In genomic region chr8:94991454-94991994, GRCm38 (mm10) we compare ENCODE assay signal across 9 mouse cellular contexts. TPM values are rescaled to one million over a fixed set of nuclear protein-coding genes. Genes with fewer than 3 reads are reported as not detected.
DNase-seq lines count a peak whose midpoint lies in the region; ATAC-seq and TF ChIP-seq lines count a peak whose summit lies in the region.
"Had no signal": no experiment of that assay in that cellular context is flagged by ENCODE, and none has a peak within 500 bp of the region (broad histone marks: within the 10 kb centered on the region; RNA-seq: fewer than 3 reads in every experiment).

No protein-coding gene starts in this region.

- no peak overlapping the region for H3K9ac ChIP-seq in heart, embryonic 16.5 days (ENCODE audit: low read length)
- no peak overlapping the region for H3K9ac ChIP-seq in forebrain, embryonic 15.5 days (replicated peaks)
- H3K9ac ChIP-seq: heart, embryonic 12.5 days had no signal

- H3K27ac ChIP-seq in heart, embryonic 16.5 days (ENCODE audit: low read length) = peak overlapping the region; percentile 19
- H3K27ac ChIP-seq in forebrain, embryonic 15.5 days (replicated peaks) = peak overlapping the region; percentile 96

- no peak overlapping the region for H3K4me2 ChIP-seq in heart, embryonic 16.5 days (ENCODE audit: low read depth, low read length)
- no peak overlapping the region for H3K4me2 ChIP-seq in forebrain, embryonic 15.5 days (replicated peaks)
- H3K4me2 ChIP-seq: heart, embryonic 12.5 days had no signal

- no peak for DNase-seq in heart, adult 9 months (ENCODE audit: low spot score in 2 of 2)
- DNase-seq in G1E (ENCODE audit: low spot score) = no peak
- no peak for DNase-seq in adrenal gland, postnatal 25 days
- DNase-seq in ovary, postnatal 10 days (ENCODE audit: low spot score) = no peak
- DNase-seq in spleen, adult 18-20 months = no peak

- no peak overlapping the region for H3K4me3 ChIP-seq in heart, embryonic 16.5 days (ENCODE audit: low read length)
- peak overlapping the region; percentile 46; the same call in 1 of the 2 replicates for H3K4me3 ChIP-seq in G1E (ENCODE audit: low read depth, low read length)
- no peak overlapping the region for H3K4me3 ChIP-seq in forebrain, embryonic 15.5 days
- H3K4me3 ChIP-seq: heart, embryonic 12.5 days had no signal

- peaks cover 48% of the 10 kb centered on the region for H3K4me1 ChIP-seq in heart, embryonic 16.5 days (ENCODE audit: control insufficient read depth, insufficient read depth, low read length)
- peaks cover 100% of the 10 kb centered on the region for H3K4me1 ChIP-seq in G1E (ENCODE audit: insufficient read depth, low read depth, low read length)
- H3K4me1 ChIP-seq in forebrain, embryonic 15.5 days = peaks cover 59% of the 10 kb centered on the region

- H3K27me3 ChIP-seq in heart, embryonic 16.5 days (ENCODE audit: control insufficient read depth, insufficient read depth, low read length) = no peaks in the 10 kb centered on the region
- no peaks in the 10 kb centered on the region for H3K27me3 ChIP-seq in G1E (ENCODE audit: insufficient read depth, low read length)
- no peaks in the 10 kb centered on the region for H3K27me3 ChIP-seq in forebrain, embryonic 15.5 days
- H3K27me3 ChIP-seq: heart, embryonic 12.5 days had no signal

- H3K9me3 ChIP-seq in heart, embryonic 16.5 days (replicated peaks; ENCODE audit: control insufficient read depth, low read length) = no peaks in the 10 kb centered on the region
- H3K9me3 ChIP-seq in G1E (replicated peaks) = no peaks in the 10 kb centered on the region
- no peaks in the 10 kb centered on the region for H3K9me3 ChIP-seq in forebrain, embryonic 15.5 days
- H3K9me3 ChIP-seq: heart, embryonic 12.5 days had no signal

- no peak for TF ChIP-seq CTCF in G1E (IDR thresholded peaks at IDR 0.05; ENCODE audit: low read depth, low read length)

- no peak for ATAC-seq in heart, embryonic 16.5 days (replicated peaks; ENCODE audit: extremely low read depth, insufficient read depth, low FRiP score)
- ATAC-seq in G1E (ENCODE audit: extremely low read depth, insufficient number of reproducible peaks, low FRiP score, poor library complexity, severe bottlenecking) = no peak
- ATAC-seq in forebrain, embryonic 15.5 days (replicated peaks) = no peak
- 0 out of 2 replicates have a peak, but pooled peaks have one; percentile 10 for ATAC-seq in megakaryocyte progenitor cell, adult 5-6 weeks (replicated peaks; ENCODE audit: poor library complexity)

- WGBS in heart, embryonic 16.5 days = 74% methylated on average over 9 of the region's 9 CpGs
- WGBS in forebrain, embryonic 15.5 days = 80% methylated on average over 9 of the region's 9 CpGs

- H3K36me3 ChIP-seq in heart, embryonic 16.5 days (ENCODE audit: control insufficient read depth, insufficient read depth) = no peaks in the 10 kb centered on the region
- H3K36me3 ChIP-seq in G1E (replicated peaks) = peaks cover 100% of the 10 kb centered on the region
- no peaks in the 10 kb centered on the region for H3K36me3 ChIP-seq in forebrain, embryonic 15.5 days
- H3K36me3 ChIP-seq: heart, embryonic 12.5 days had no signal

RNA-seq across cellular contexts. Expression of gene Adgrg1, which starts 17.0 kb away (rescaled TPM):
- 12.0 and 18.0 TPM in 2 replicates for polyA plus RNA-seq in heart, embryonic 16.5 days (2015; fragmentation: Nextera tagmentation; extraction: Ambion mirVana)
- total RNA-seq in G1E (2014; fragmentation: Nextera tagmentation) (339 and 345 TPM in 2 replicates), G1E (2017) (54.0 and 57.7 TPM in 2 replicates)
- 211 and 229 TPM in 2 replicates for polyA plus RNA-seq in G1E (2012)
- 135 and 140 TPM in 2 replicates for polyA plus RNA-seq in forebrain, embryonic 15.5 days (2015; fragmentation: Nextera tagmentation; extraction: Ambion mirVana)
- 88.4 and 140 TPM in 2 replicates for total RNA-seq in megakaryocyte progenitor cell, adult 5-6 weeks (2015)
- 48.8 and 85.6 TPM in 2 replicates for total RNA-seq in megakaryocyte progenitor cell, adult 5-6 weeks (2017)
- 11.7 and 20.7 TPM in 2 replicates for total RNA-seq in adrenal gland, postnatal 25 days (2021)

RNA-seq across cellular contexts. Expression of gene Adgrg3, which starts 26.0 kb away (rescaled TPM):
- polyA plus RNA-seq in heart, embryonic 16.5 days (2015; fragmentation: Nextera tagmentation; extraction: Ambion mirVana) = 4.9 and 5.2 TPM in 2 replicates
- total RNA-seq in G1E (2014; fragmentation: Nextera tagmentation) = not detected in 2 replicates
- total RNA-seq in G1E (2017) = 0.17 and 0.49 TPM in 2 replicates
- polyA plus RNA-seq in G1E (2012) = 0.10 and 0.12 TPM in 2 replicates
- polyA plus RNA-seq in forebrain, embryonic 15.5 days (2015; fragmentation: Nextera tagmentation; extraction: Ambion mirVana) = 1.0 and 1.2 TPM in 2 replicates
- 106 and 111 TPM in 2 replicates for total RNA-seq in megakaryocyte progenitor cell, adult 5-6 weeks (2015)
- 178 and 215 TPM in 2 replicates for total RNA-seq in megakaryocyte progenitor cell, adult 5-6 weeks (2017)
- total RNA-seq in adrenal gland, postnatal 25 days (2021) = 3.0 and 4.2 TPM in 2 replicates

Comparison
In these comparisons a context has a peak if more than half of its experiments do, and no peak if none do; other contexts are left out.
1. RNA of gene Adgrg3, which starts 26.0 kb away (total RNA-seq): 106 to 215 TPM in megakaryocyte progenitor cell, adult 5-6 weeks; 3.0 to 4.2 TPM in adrenal gland, postnatal 25 days and 0.17 to 0.49 TPM in G1E; every median in the first group is over 10 times any median in the second.